Mouse (Mus musculus): ENCODE data around the gene Gm49510.

Gene Gm49510

GRCm38 (mm10) chr15:78899409-78899739 lies at the start of gene Gm49510:
TSS of gene Gm49510 (plus strand) at chr15:78899667.
- no peak for DNase-seq (ENCODE audit: low spot score)

- DNase-seq (ENCODE audit: low spot score), result no peak
These were observed 49.2 kb upstream of the Gm49510 start for GRCm38 (mm10) chr15:78850059-78850824.

GRCm38 (mm10) chr15:78850944-78851343 lies 48.5 kb upstream of the Gm49510 start:
- no peak for DNase-seq (ENCODE audit: low spot score)

GRCm38 (mm10) chr15:78851505-78852153 lies 47.8 kb upstream of the Gm49510 start:
- DNase-seq (ENCODE audit: low spot score), result peak; percentile 87

- DNase-seq (ENCODE audit: low spot score), result no peak
These were observed 44.0 kb upstream of the Gm49510 start, which contains the start of gene Lgals2 for GRCm38 (mm10) chr15:78855303-78855965. TSS of gene Lgals2 (minus strand) at chr15:78855529.

- DNase-seq (ENCODE audit: low spot score), result no peak
These were observed 42.5 kb upstream of the Gm49510 start for GRCm38 (mm10) chr15:78857009-78857408.

GRCm38 (mm10) chr15:78859311-78859710 lies 40.2 kb upstream of the Gm49510 start:
- DNase-seq (ENCODE audit: low spot score), result no peak

GRCm38 (mm10) chr15:78859714-78860113 lies 39.8 kb upstream of the Gm49510 start:
- DNase-seq (ENCODE audit: low spot score), result no peak

- DNase-seq (ENCODE audit: low spot score), result no peak
These were observed 37.2 kb upstream of the Gm49510 start for GRCm38 (mm10) chr15:78862280-78862679.

- DNase-seq (ENCODE audit: low spot score), result no peak
These were observed 36.3 kb upstream of the Gm49510 start for GRCm38 (mm10) chr15:78863154-78863553.

GRCm38 (mm10) chr15:78863852-78864253 lies 35.6 kb upstream of the Gm49510 start:
- no peak for DNase-seq (ENCODE audit: low spot score)

GRCm38 (mm10) chr15:78868398-78868797 lies 31.1 kb upstream of the Gm49510 start:
- no peak for DNase-seq (ENCODE audit: low spot score)

- no peak for DNase-seq (ENCODE audit: low spot score)
These were observed 30.6 kb upstream of the Gm49510 start for GRCm38 (mm10) chr15:78868826-78869233.

GRCm38 (mm10) chr15:78869775-78870174 lies 29.7 kb upstream of the Gm49510 start:
- DNase-seq (ENCODE audit: low spot score), result peak; percentile 56

GRCm38 (mm10) chr15:78872021-78872608 lies 27.4 kb upstream of the Gm49510 start:
- DNase-seq (ENCODE audit: low spot score), result no peak

GRCm38 (mm10) chr15:78873803-78874435 lies 25.5 kb upstream of the Gm49510 start:
- DNase-seq (ENCODE audit: low spot score), result no peak

GRCm38 (mm10) chr15:78874989-78875388 lies 24.5 kb upstream of the Gm49510 start:
- no peak for DNase-seq (ENCODE audit: low spot score)

GRCm38 (mm10) chr15:78875537-78875936 lies 23.9 kb upstream of the Gm49510 start:
- no peak for DNase-seq (ENCODE audit: low spot score)

- DNase-seq (ENCODE audit: low spot score), result peak; percentile 48
These were observed 23.2 kb upstream of the Gm49510 start for GRCm38 (mm10) chr15:78876258-78876696.

GRCm38 (mm10) chr15:78876991-78877809 lies 22.3 kb upstream of the Gm49510 start, which contains the start of gene Gga1:
TSS of gene Gga1 (plus strand) at chr15:78877190.
- peak; percentile 97 for DNase-seq (ENCODE audit: low spot score)

GRCm38 (mm10) chr15:78877810-78878390 lies 21.6 kb upstream of the Gm49510 start:
- no peak for DNase-seq (ENCODE audit: low spot score)
